Mouse (Mus musculus) gastrocnemius, postnatal 14 days (tissue): ENCODE results near the gene Ust. TPM values are rescaled to one million over a fixed set of nuclear protein-coding genes. Genes with fewer than 3 reads are reported as not detected.

Source experiments
- DNase-seq: peaks from one replicate; pipeline ENCODE4 v3.0.0; 2021; ENCODE audit warnings: mixed read lengths
- intact Hi-C: fragments of 180-260 bp; cut with DNase I; formaldehyde crosslinking; loops from one replicate; pipeline ENCODE4 v1.15.1; 2025; ENCODE audit warnings: low total_unique reads
- total RNA-seq, 2 experiments: library from RNA; stranded (reverse); gene quantifications; 2 replicates each; pipeline ENCODE4 v1.2.3; 2021

Ust gene
- total RNA-seq, 2 experiments from 2014 or later, result 2.1 to 2.3 TPM

GRCm38 (mm10) chr10:8347497-8347896 is 171.1 kb downstream of the Ust start:
- DNase-seq, result no peak
- intact Hi-C loops, result no loop called here

DNA sequence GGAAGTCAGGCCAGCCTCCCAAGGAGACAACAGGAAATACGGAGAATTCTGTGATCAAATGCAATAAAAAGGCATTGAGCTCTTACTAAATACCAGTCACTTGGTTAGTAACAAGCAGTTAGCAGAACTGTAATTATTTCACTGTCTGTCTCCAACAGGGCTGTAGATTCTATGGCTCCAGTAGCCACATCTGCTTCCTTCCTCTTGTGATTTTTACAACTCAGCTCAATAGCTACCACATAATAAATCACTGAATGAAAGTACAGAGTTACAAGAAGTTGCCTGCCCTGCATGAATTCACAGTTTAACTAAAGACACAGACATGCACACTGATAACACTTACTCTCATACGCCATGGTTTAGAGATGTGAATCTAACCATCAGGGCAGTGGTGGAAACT is 176.1 kb downstream of the Ust start:
- intact Hi-C loops, result no loop called here

GRCm38 (mm10) chr10:8339645-8340428 is 178.8 kb downstream of the Ust start:
- intact Hi-C loops, result no loop called here
- no peak for DNase-seq

More for the DNA sequence above, 176.1 kb downstream of the Ust start:
- DNase-seq, result no peak

- intact Hi-C loops, result no loop called here
- DNase-seq, result no peak
These were observed 182.0 kb downstream of the Ust start for GRCm38 (mm10) chr10:8336601-8337000.

GRCm38 (mm10) chr10:8330958-8331357 is 187.7 kb downstream of the Ust start:
- intact Hi-C loops, result no loop called here
- DNase-seq, result no peak

- no peak for DNase-seq
- intact Hi-C loops, result no loop called here
These were observed 188.6 kb downstream of the Ust start for GRCm38 (mm10) chr10:8330006-8330405.

GRCm38 (mm10) chr10:8323304-8323765 is 195.3 kb downstream of the Ust start:
- DNase-seq, result peak; percentile 58
- intact Hi-C loops, result loop anchor here (10.0 kb wide), 1 partner anchor 191 kb away; the partner anchor contains the start of gene Ust

GRCm38 (mm10) chr10:8320771-8321170 is 197.9 kb downstream of the Ust start:
- no peak for DNase-seq
- intact Hi-C loops, result loop anchor here (10.0 kb wide), 1 partner anchor 194 kb away; the partner anchor contains the start of gene Ust

- no peak for DNase-seq
- intact Hi-C loops, result no loop called here
These were observed 209.2 kb downstream of the Ust start for GRCm38 (mm10) chr10:8309435-8309834.

- DNase-seq, result no peak
- intact Hi-C loops, result no loop called here
These were observed 214.4 kb downstream of the Ust start for GRCm38 (mm10) chr10:8304211-8304610.

DNA sequence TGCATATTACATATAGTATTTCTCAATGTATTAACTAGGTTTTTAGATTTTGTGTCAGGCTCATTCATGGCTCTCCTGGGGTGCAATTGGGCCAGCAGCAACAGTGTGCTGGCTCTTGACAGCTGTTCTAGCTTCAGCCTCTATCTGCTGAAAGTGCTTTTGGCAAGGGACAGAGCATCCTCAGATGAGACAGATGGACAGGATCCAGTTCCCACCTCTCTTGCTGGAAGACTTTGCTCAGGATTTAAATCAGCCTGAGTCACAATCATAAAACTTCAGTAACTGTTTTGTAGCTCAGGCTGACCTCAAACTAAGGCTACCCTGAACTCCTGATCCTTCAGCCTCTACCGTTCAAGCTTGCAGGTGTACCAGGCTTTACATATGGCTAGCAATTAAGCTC is 219.5 kb downstream of the Ust start:
- intact Hi-C loops, result no loop called here
- DNase-seq, result no peak

DNA sequence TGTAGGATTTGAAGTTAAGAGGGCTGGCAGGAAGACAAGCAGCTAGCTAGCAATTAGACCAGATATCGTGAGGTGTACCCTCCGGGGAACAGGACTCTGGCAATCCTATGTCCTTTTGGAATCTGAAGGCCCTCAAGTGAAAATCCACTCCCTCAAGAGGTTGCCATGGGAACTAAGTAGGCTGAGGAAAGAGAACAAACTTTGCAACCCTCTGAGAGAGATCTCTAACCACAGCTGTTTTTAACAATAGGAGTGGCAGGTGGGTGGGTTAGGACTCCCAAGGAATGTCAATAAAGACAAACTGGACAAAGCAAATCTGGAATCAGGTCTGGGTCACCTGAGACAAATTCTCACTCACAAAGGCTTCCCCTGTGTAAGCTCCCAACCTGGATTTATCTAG is 221.4 kb downstream of the Ust start:
- no peak for DNase-seq
- intact Hi-C loops, result no loop called here

GRCm38 (mm10) chr10:8290661-8291060 is 228.0 kb downstream of the Ust start:
- intact Hi-C loops, result no loop called here
- DNase-seq, result no peak

- peak; percentile 71 for DNase-seq
- intact Hi-C loops, result no loop called here
These were observed 231.3 kb downstream of the Ust start for GRCm38 (mm10) chr10:8287350-8287791.

- no peak for DNase-seq
- intact Hi-C loops, result no loop called here
These were observed 234.6 kb downstream of the Ust start for GRCm38 (mm10) chr10:8283991-8284390.

- no peak for DNase-seq
- intact Hi-C loops, result no loop called here
These were observed 241.5 kb downstream of the Ust start for GRCm38 (mm10) chr10:8277094-8277493.

GRCm38 (mm10) chr10:8269681-8270080 is 248.9 kb downstream of the Ust start:
- DNase-seq, result no peak
- intact Hi-C loops, result no loop called here

- DNase-seq, result no peak
- intact Hi-C loops, result no loop called here
These were observed 258.9 kb downstream of the Ust start for GRCm38 (mm10) chr10:8259716-8260115.

- DNase-seq, result no peak
- intact Hi-C loops, result no loop called here
These were observed 268.6 kb downstream of the Ust start for GRCm38 (mm10) chr10:8250005-8250404.

- DNase-seq, result peak; percentile 45
- intact Hi-C loops, result loop anchor here (5.0 kb wide), 1 partner anchor 360 kb away; no protein-coding TSS in a partner anchor
These were observed 276.3 kb downstream of the Ust start for GRCm38 (mm10) chr10:8242336-8242735.

GRCm38 (mm10) chr10:8240703-8241102 is 277.9 kb downstream of the Ust start:
- intact Hi-C loops, result loop anchor here (5.0 kb wide), 1 partner anchor 358 kb away; no protein-coding TSS in a partner anchor
- no peak for DNase-seq
